Mouse (Mus musculus) CH12.LX (cell line): ENCODE measurements at regions not wholly inside any gene's neighbourhood (a gene's known extent, or its start where the extent isn't known, plus 50 kb on each side); places are given as distances from the start of the nearest gene placed in this dataset.

Experiments used
- CHD2 ChIP-seq: IDR thresholded peaks from 2 replicates; pipeline ENCODE4 v1.6.1; 2011; ENCODE audit warnings: low read length, improper control_type of control experiment
- CTCF ChIP-seq, 2 experiments: IDR thresholded peaks in 1 of 2; conservative IDR thresholded peaks in 1 of 2; 2 replicates each; pipeline ENCODE4 v1.5.1; 2011 to 2012; ENCODE audit warnings: low read depth in 2 of 2, low read length in 2 of 2, improper control_type of control experiment in 1 of 2, inconsistent platforms in 1 of 2, mild to moderate bottlenecking in 1 of 2, moderate library complexity in 1 of 2
- E2F4 ChIP-seq: IDR thresholded peaks from 2 replicates; pipeline ENCODE4 v1.6.1; 2011; ENCODE audit warnings: low read depth, low read length, improper control_type of control experiment; ENCODE audit not compliant: insufficient replicate concordance
- MAFK ChIP-seq: IDR thresholded peaks from 2 replicates; pipeline ENCODE4 v1.6.1; 2011; ENCODE audit warnings: low read length, improper control_type of control experiment; ENCODE audit not compliant: insufficient replicate concordance
- RAD21 ChIP-seq: IDR thresholded peaks from 2 replicates; pipeline ENCODE4 v1.6.1; 2011; ENCODE audit warnings: low read depth, mild to moderate bottlenecking, low read length, improper control_type of control experiment, moderate library complexity
- TBP ChIP-seq: conservative IDR thresholded peaks from 2 replicates; pipeline ENCODE4 v1.6.1; 2011; ENCODE audit warnings: low read depth, low read length, improper control_type of control experiment

- no peak for TF ChIP-seq CTCF (conservative IDR thresholded peaks at IDR 0.05 in 1 of 2, IDR thresholded peaks at IDR 0.05 in 1 of 2; ENCODE audit: low read depth in 2 of 2, low read length in 2 of 2)
- TF ChIP-seq E2F4 = no peak
- TF ChIP-seq RAD21 = no peak
- no peak for TF ChIP-seq MAFK
- TF ChIP-seq CHD2 = no peak
- TF ChIP-seq TBP = no peak
Measured at GRCm38 (mm10) chr17:68069484-68069883, 65.6 kb upstream of the Arhgap28 start.
